In genomic region chr4:45442237-45442636, GRCm38 (mm10) we compare ENCODE assay signal across 16 mouse cellular contexts. TPM values are rescaled to one million over a fixed set of nuclear protein-coding genes. Genes with fewer than 3 reads are reported as not detected.
A peak's percentile ranks its signal among the peaks of the same experiment; 100 is the strongest.
DNase-seq lines count a peak whose midpoint lies in the region; ATAC-seq and TF ChIP-seq lines count a peak whose summit lies in the region.
"Had no signal": no experiment of that assay in that cellular context is flagged by ENCODE, and none has a peak within 500 bp of the region (broad histone marks: within the 10 kb centered on the region; RNA-seq: fewer than 3 reads in every experiment).

No protein-coding gene starts in this region.

- TF ChIP-seq CTCF in forebrain, postnatal 0 days (IDR thresholded peaks at IDR 0.05; ENCODE audit: low read depth) = peak; percentile 33; the same call in 1 of the 2 replicates
- peak; percentile 46 for TF ChIP-seq CTCF in intestine, postnatal 0 days (IDR thresholded peaks at IDR 0.05; ENCODE audit: low read depth)
- TF ChIP-seq CTCF in cortical plate, adult 2 months (IDR thresholded peaks at IDR 0.05; ENCODE audit: extremely low read depth, insufficient read depth, low read length) = 0 out of 2 replicates have a peak, but pooled peaks have one; percentile 17

- no peak overlapping the region for H3K4me3 ChIP-seq in forebrain, postnatal 0 days (ENCODE audit: low read depth, low read length)
- no peak overlapping the region for H3K4me3 ChIP-seq in forebrain, embryonic 11.5 days (ENCODE audit: low read depth, low read length)
- H3K4me3 ChIP-seq in intestine, postnatal 0 days (ENCODE audit: low read depth, low read length) = no peak overlapping the region
- no peak overlapping the region for H3K4me3 ChIP-seq in intestine, embryonic 16.5 days (ENCODE audit: low read length)
- no peak overlapping the region for H3K4me3 ChIP-seq in cortical plate, adult 2 months (ENCODE audit: insufficient read depth, low read length)
- H3K4me3 ChIP-seq: stomach, embryonic 15.5 days had no signal

- no peak for TF ChIP-seq POLR2A in cortical plate, adult 2 months (IDR thresholded peaks at IDR 0.05; ENCODE audit: extremely low read depth, insufficient read depth, low read length)

- peak; percentile 63; the same call in 1 of the 2 replicates for ATAC-seq in forebrain, postnatal 0 days
- ATAC-seq in forebrain, embryonic 11.5 days (replicated peaks; ENCODE audit: low FRiP score) = no peak
- ATAC-seq in intestine, postnatal 0 days = no peak
- no peak for ATAC-seq in intestine, embryonic 16.5 days

- no peaks in the 10 kb centered on the region for H3K27me3 ChIP-seq in forebrain, postnatal 0 days (ENCODE audit: insufficient read depth, low read length)
- H3K27me3 ChIP-seq in forebrain, embryonic 11.5 days (ENCODE audit: control insufficient read depth, insufficient read depth, low read length) = no peaks in the 10 kb centered on the region
- H3K27me3 ChIP-seq in intestine, postnatal 0 days (replicated peaks; ENCODE audit: control insufficient read depth, insufficient read depth, low read length) = no peaks in the 10 kb centered on the region
- H3K27me3 ChIP-seq in intestine, embryonic 16.5 days (replicated peaks; ENCODE audit: control insufficient read depth, insufficient read depth, low read length) = no peaks in the 10 kb centered on the region
- H3K27me3 ChIP-seq: stomach, embryonic 15.5 days had no signal

- H3K9ac ChIP-seq in forebrain, postnatal 0 days = no peak overlapping the region
- H3K9ac ChIP-seq in forebrain, embryonic 11.5 days (ENCODE audit: low read length) = no peak overlapping the region
- H3K9ac ChIP-seq in intestine, postnatal 0 days (ENCODE audit: low read depth, low read length) = no peak overlapping the region
- H3K9ac ChIP-seq in intestine, embryonic 16.5 days (ENCODE audit: low read depth, low read length) = no peak overlapping the region
- H3K9ac ChIP-seq: stomach, embryonic 15.5 days had no signal

- H3K9me3 ChIP-seq in forebrain, postnatal 0 days (ENCODE audit: low read length) = no peaks in the 10 kb centered on the region
- H3K9me3 ChIP-seq in forebrain, embryonic 11.5 days (ENCODE audit: control insufficient read depth, low read length) = no peaks in the 10 kb centered on the region
- H3K9me3 ChIP-seq in intestine, postnatal 0 days (ENCODE audit: control insufficient read depth) = no peaks in the 10 kb centered on the region
- H3K9me3 ChIP-seq in intestine, embryonic 16.5 days (ENCODE audit: control insufficient read depth, low read length) = no peaks in the 10 kb centered on the region
- H3K9me3 ChIP-seq: stomach, embryonic 15.5 days had no signal

- no peak for DNase-seq in forebrain, postnatal 0 days
- DNase-seq in forebrain, embryonic 11.5 days (ENCODE audit: low spot score) = no peak
- DNase-seq in 3T3-L1 (ENCODE audit: low read depth, low spot score) = peak; percentile 52
- no peak for DNase-seq in adrenal gland, postnatal 4 days (ENCODE audit: low spot score in 2 of 2)
- no peak for DNase-seq in ovary, postnatal 36 days (ENCODE audit: low spot score)
- DNase-seq: cerebellum, adult 2 months; gastrocnemius, postnatal 14 days; lung, postnatal 10 days; right cerebral cortex, adult 18-20 months; spleen, adult 18-20 months; thymus, postnatal 14 days had no signal

- no peak overlapping the region for H3K4me2 ChIP-seq in forebrain, postnatal 0 days (ENCODE audit: low read depth)
- H3K4me2 ChIP-seq in forebrain, embryonic 11.5 days (ENCODE audit: low read depth, low read length, severe bottlenecking) = no peak overlapping the region
- no peak overlapping the region for H3K4me2 ChIP-seq in intestine, postnatal 0 days (replicated peaks; ENCODE audit: low read depth)
- H3K4me2 ChIP-seq in intestine, embryonic 16.5 days (ENCODE audit: low read depth, low read length) = no peak overlapping the region
- H3K4me2 ChIP-seq: midbrain, embryonic 11.5 days; stomach, embryonic 15.5 days had no signal

- no peaks in the 10 kb centered on the region for H3K4me1 ChIP-seq in forebrain, postnatal 0 days (ENCODE audit: insufficient read depth)
- no peaks in the 10 kb centered on the region; the same call in 1 of the 2 replicates for H3K4me1 ChIP-seq in forebrain, embryonic 11.5 days (replicated peaks; ENCODE audit: control insufficient read depth, insufficient read depth, low read length)
- no peaks in the 10 kb centered on the region for H3K4me1 ChIP-seq in intestine, postnatal 0 days (replicated peaks; ENCODE audit: control insufficient read depth, insufficient read depth, low read length)
- H3K4me1 ChIP-seq in intestine, embryonic 16.5 days (ENCODE audit: control insufficient read depth, insufficient read depth, low read length) = peaks cover 3% of the 10 kb centered on the region; the same call in 1 of the 2 replicates
- no peaks in the 10 kb centered on the region for H3K4me1 ChIP-seq in cortical plate, adult 2 months (ENCODE audit: control insufficient read depth, insufficient read depth, low read length)

- no peak overlapping the region for H3K27ac ChIP-seq in forebrain, postnatal 0 days (ENCODE audit: low read depth, low read length)
- H3K27ac ChIP-seq in forebrain, embryonic 11.5 days (ENCODE audit: low read depth, low read length) = no peak overlapping the region
- no peak overlapping the region for H3K27ac ChIP-seq in intestine, postnatal 0 days (ENCODE audit: low read depth, low read length)
- H3K27ac ChIP-seq in intestine, embryonic 16.5 days (ENCODE audit: low read length) = no peak overlapping the region
- no peak overlapping the region for H3K27ac ChIP-seq in cortical plate, adult 2 months (ENCODE audit: insufficient read depth, low read length)
- H3K27ac ChIP-seq: stomach, embryonic 15.5 days had no signal

- peaks cover 41% of the 10 kb centered on the region for H3K36me3 ChIP-seq in forebrain, postnatal 0 days (ENCODE audit: insufficient read depth)
- no peaks in the 10 kb centered on the region for H3K36me3 ChIP-seq in forebrain, embryonic 11.5 days (ENCODE audit: control insufficient read depth, insufficient read depth, low read length)
- H3K36me3 ChIP-seq in intestine, postnatal 0 days (ENCODE audit: control insufficient read depth, insufficient read depth) = peaks cover 63% of the 10 kb centered on the region
- H3K36me3 ChIP-seq in intestine, embryonic 16.5 days (ENCODE audit: control insufficient read depth, insufficient read depth, low read length) = no peaks in the 10 kb centered on the region; the same call in 1 of the 2 replicates
- H3K36me3 ChIP-seq: stomach, embryonic 15.5 days had no signal

- WGBS in forebrain, postnatal 0 days = 74% methylated on average over 3 of the region's 3 CpGs
- WGBS in forebrain, embryonic 11.5 days = 75% methylated on average over 3 of the region's 3 CpGs
- WGBS in intestine, postnatal 0 days = 76% methylated on average over 3 of the region's 3 CpGs
- WGBS in intestine, embryonic 16.5 days = 61% methylated on average over 3 of the region's 3 CpGs

RNA-seq across cellular contexts. Expression of gene Slc25a51, which starts 33.7 kb away (rescaled TPM):
- total RNA-seq in forebrain, postnatal 0 days (2014; rRNA removed) = 94.6 and 128 TPM in 2 replicates
- polyA plus RNA-seq in forebrain, postnatal 0 days (2015; fragmentation: Nextera tagmentation; extraction: Ambion mirVana) = 76.8 and 83.9 TPM in 2 replicates
- 79.4 and 87.0 TPM in 2 replicates for polyA plus RNA-seq in forebrain, embryonic 11.5 days (2014; fragmentation: Nextera tagmentation; extraction: Ambion mirVana)
- polyA plus RNA-seq in intestine, postnatal 0 days (2015; fragmentation: Nextera tagmentation; extraction: Ambion mirVana) = 39.7 and 40.9 TPM in 2 replicates
- 50.3 and 55.5 TPM in 2 replicates for polyA plus RNA-seq in intestine, embryonic 16.5 days (2015; fragmentation: Nextera tagmentation; extraction: Ambion mirVana)
- polyA plus RNA-seq in cortical plate, adult 2 months (2012; rRNA removed) = 98.9 and 105 TPM in 2 replicates
- total RNA-seq in adrenal gland, postnatal 4 days (2021) = 100 to 1,000 TPM; 242 to 245 TPM
